Mouse (Mus musculus) forebrain, embryonic 11.5 days (tissue): ENCODE results near the gene Fry. TPM values are rescaled to one million over a fixed set of nuclear protein-coding genes. Genes with fewer than 3 reads are reported as not detected.

Experiments used
- ATAC-seq: fragments of 200-750 bp; cut with Nextera tagmentation; replicated peaks from 2 replicates; pipeline ENCODE4 v1.8.0; 2017; ENCODE audit warnings: moderate TSS enrichment; ENCODE audit not compliant: low FRiP score
- DNase-seq: peaks from one replicate; pipeline ENCODE4 v3.0.0-alpha.2; 2017; ENCODE audit warnings: low spot score
- H3K27ac ChIP-seq: fragments of 300-500 bp; sonication (generic); 2 replicates; pipeline ENCODE4 v1.5.1; 2014; ENCODE audit warnings: low read depth, low read length
- H3K27me3 ChIP-seq: fragments of 300-500 bp; sonication (generic); 2 replicates; pipeline ENCODE4 v1.6.1; 2014; ENCODE audit warnings: mild to moderate bottlenecking, low read length, mixed read lengths; ENCODE audit not compliant: control insufficient read depth, insufficient read depth
- H3K36me3 ChIP-seq: fragments of 300-500 bp; sonication (generic); 2 replicates; pipeline ENCODE4 v1.6.1; 2014; ENCODE audit warnings: mild to moderate bottlenecking, low read length, moderate library complexity, mixed read lengths; ENCODE audit not compliant: control insufficient read depth, insufficient read depth
- H3K4me1 ChIP-seq: fragments of 300-500 bp; sonication (generic); replicated peaks from 2 replicates; pipeline ENCODE4 v1.6.1; 2014; ENCODE audit warnings: low read length, mixed read lengths; ENCODE audit not compliant: control insufficient read depth, insufficient read depth
- H3K4me2 ChIP-seq: fragments of 300-500 bp; sonication (generic); 2 replicates; pipeline ENCODE4 v1.6.1; 2014; ENCODE audit warnings: low read depth, mild to moderate bottlenecking, low read length, moderate library complexity, mixed read lengths; ENCODE audit not compliant: severe bottlenecking
- H3K4me3 ChIP-seq: fragments of 300-500 bp; sonication (generic); 2 replicates; pipeline ENCODE4 v1.5.1; 2014; ENCODE audit warnings: low read depth, low read length
- H3K9ac ChIP-seq: fragments of 300-500 bp; sonication (generic); 2 replicates; pipeline ENCODE4 v1.6.1; 2014; ENCODE audit warnings: low read length
- H3K9me3 ChIP-seq: fragments of 300-500 bp; sonication (generic); 2 replicates; pipeline ENCODE4 v1.6.1; 2016; ENCODE audit warnings: low read length, mixed read lengths; ENCODE audit not compliant: control insufficient read depth
- WGBS: fragments of 180-500 bp; shearing (Covaris S2); extraction: QIAGEN DNeasy Blood & Tissue Kit; methylation state at CpG from one replicate; pipeline ENCODE4 v1.1.7; 2014; 5-methylcytosine and 5-hydroxymethylcytosine counted together
- polyA plus RNA-seq: library from polyadenylated mRNA; unstranded; fragments of >200 nt; fragmentation: Nextera tagmentation; extraction: Ambion mirVana; gene quantifications from 2 replicates; pipeline ENCODE4 v1.2.1, GENCODE M21; 2014

Fry gene
- polyA plus RNA-seq, 1 experiment from 2014 or later = 8.4 TPM

GRCm38 (mm10) chr5:150302996-150303395 is 184.6 kb downstream of the Fry start:
- no peak for ATAC-seq
- WGBS = 85% methylated on average over 5 of the region's 5 CpGs

GRCm38 (mm10) chr5:150306497-150306896 is 188.1 kb downstream of the Fry start:
- Histone ChIP-seq H3K4me2 (no peak overlapping the region), H3K36me3 (no peaks in the 10 kb centered on the region), H3K4me1 (no peaks in the 10 kb centered on the region), H3K27ac (no peak overlapping the region), H3K9ac (no peak overlapping the region), H3K9me3 (no peaks in the 10 kb centered on the region), H3K27me3 (no peaks in the 10 kb centered on the region), H3K4me3 (no peak overlapping the region)
- ATAC-seq (no peak), DNase-seq (no peak)
- WGBS = 87% methylated on average over 5 of the region's 5 CpGs

More at GRCm38 (mm10) chr5:150302996-150303395, 184.6 kb downstream of the Fry start:
- Histone ChIP-seq H3K4me1 (no peaks in the 10 kb centered on the region), H3K36me3 (no peaks in the 10 kb centered on the region), H3K4me3 (no peak overlapping the region), H3K4me2 (no peak overlapping the region), H3K27me3 (no peaks in the 10 kb centered on the region), H3K9ac (no peak overlapping the region), H3K9me3 (no peaks in the 10 kb centered on the region), H3K27ac (no peak overlapping the region)
- no peak for DNase-seq

DNA sequence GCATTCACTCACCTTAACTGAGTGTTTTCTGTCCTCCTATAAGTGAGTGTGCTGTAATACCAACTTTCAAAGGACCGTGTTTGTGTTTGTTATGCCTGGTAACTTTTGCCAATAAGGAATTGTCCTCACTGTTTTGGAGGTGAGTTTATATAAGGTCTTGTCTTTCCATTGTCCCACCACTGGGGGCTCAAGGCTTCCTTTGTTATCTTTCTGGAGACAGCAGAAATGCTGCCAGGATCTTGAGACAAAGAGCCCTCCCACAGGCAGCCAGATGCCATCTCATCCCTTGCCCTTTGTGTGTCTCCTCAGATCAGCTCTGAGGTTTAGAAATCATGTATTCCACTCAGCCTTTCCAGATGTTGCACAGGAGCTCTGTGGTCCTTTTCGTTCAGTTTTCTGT is 194.8 kb downstream of the Fry start:
- no peak overlapping the region for H3K9ac ChIP-seq
- no peak overlapping the region for H3K4me2 ChIP-seq
- H3K27me3 ChIP-seq = no peaks in the 10 kb centered on the region
- DNase-seq (no peak), ATAC-seq (no peak)
- H3K4me3 ChIP-seq = no peak overlapping the region
- WGBS = 70% methylated on average over 2 of the region's 2 CpGs
- H3K36me3 ChIP-seq = no peaks in the 10 kb centered on the region
- no peak overlapping the region for H3K27ac ChIP-seq
- H3K9me3 ChIP-seq = no peaks in the 10 kb centered on the region
- no peaks in the 10 kb centered on the region for H3K4me1 ChIP-seq

GRCm38 (mm10) chr5:150314582-150314981 is 196.1 kb downstream of the Fry start:
- ATAC-seq (no peak), DNase-seq (no peak)
- no peaks in the 10 kb centered on the region for H3K27me3 ChIP-seq
- H3K9me3 ChIP-seq = no peaks in the 10 kb centered on the region
- H3K36me3 ChIP-seq = no peaks in the 10 kb centered on the region
- no peak overlapping the region for H3K27ac ChIP-seq
- H3K4me1 ChIP-seq = no peaks in the 10 kb centered on the region
- 93% methylated on average over 6 of the region's 6 CpGs for WGBS
- no peak overlapping the region for H3K4me2 ChIP-seq
- no peak overlapping the region for H3K9ac ChIP-seq
- H3K4me3 ChIP-seq = no peak overlapping the region

DNA sequence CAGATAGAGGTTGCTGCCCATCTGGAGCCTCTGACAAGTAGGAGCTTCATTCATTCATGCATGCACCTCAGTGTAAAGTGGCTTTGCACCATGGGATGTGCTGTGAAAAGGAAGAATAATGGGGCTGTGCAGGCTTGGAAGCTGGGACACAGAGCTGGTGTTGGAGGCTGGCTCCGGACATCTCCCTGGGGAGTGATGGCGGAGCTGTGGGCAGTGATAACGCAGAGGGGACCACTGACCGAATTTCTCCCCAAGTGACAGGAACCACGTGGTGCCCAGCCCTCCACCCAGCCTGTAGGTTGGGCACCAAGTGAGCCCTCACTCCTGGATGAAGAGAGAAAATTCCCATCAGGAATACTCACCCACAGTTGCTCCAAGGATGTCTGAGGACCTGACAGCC is 207.0 kb downstream of the Fry start:
- Histone ChIP-seq H3K27ac (no peak overlapping the region), H3K9me3 (no peaks in the 10 kb centered on the region), H3K4me2 (no peak overlapping the region), H3K27me3 (no peaks in the 10 kb centered on the region), H3K9ac (no peak overlapping the region), H3K36me3 (no peaks in the 10 kb centered on the region), H3K4me3 (no peak overlapping the region), H3K4me1 (no peaks in the 10 kb centered on the region)
- ATAC-seq = no peak
- DNase-seq = no peak
- 78% methylated on average over 5 of the region's 5 CpGs for WGBS

DNA sequence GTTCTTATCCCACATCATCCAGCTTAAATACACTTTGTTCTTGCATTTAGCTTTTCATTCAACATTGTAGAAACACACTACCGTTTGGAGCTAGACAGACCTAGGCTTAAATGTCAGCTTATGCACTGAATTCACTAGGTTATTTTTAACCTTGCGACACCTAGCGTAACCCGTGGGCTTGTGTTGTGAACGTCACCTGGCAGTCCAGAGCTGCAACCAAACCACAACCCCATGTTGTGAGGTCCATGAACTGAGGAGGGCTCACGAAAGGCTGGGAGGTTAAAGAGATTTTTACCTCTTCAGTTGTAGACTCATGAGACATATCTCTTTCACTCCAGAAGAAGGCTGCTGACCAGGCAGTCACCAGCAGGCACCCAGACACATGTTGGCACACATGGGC is 210.2 kb downstream of the Fry start:
- Histone ChIP-seq H3K4me1 (no peaks in the 10 kb centered on the region), H3K4me3 (no peak overlapping the region), H3K27ac (no peak overlapping the region), H3K4me2 (no peak overlapping the region), H3K9me3 (no peaks in the 10 kb centered on the region), H3K27me3 (no peaks in the 10 kb centered on the region), H3K36me3 (no peaks in the 10 kb centered on the region), H3K9ac (no peak overlapping the region)
- WGBS = 93% methylated on average over 6 of the region's 6 CpGs
- ATAC-seq (no peak), DNase-seq (no peak)

DNA sequence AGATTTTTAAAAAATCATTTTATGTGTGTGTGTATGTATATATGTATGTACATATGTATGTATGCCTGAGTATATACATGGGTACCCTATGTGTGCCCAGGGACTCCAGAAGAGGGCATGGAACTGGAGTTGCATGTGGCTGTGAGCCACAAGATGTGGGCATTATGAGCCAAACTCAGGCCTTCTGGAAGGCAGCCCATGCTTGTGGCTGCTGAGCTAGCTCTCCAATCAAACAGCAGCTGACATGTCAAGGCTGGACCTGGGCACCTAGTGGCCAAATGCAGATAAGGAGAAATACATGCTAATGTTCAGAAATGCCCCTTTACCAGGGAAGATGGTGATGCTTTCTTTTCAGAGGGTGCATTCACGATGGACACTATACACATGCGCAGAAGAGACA is 213.4 kb downstream of the Fry start:
- 98% methylated on average over 2 of the region's 2 CpGs for WGBS
- ATAC-seq = no peak
- no peaks in the 10 kb centered on the region for H3K9me3 ChIP-seq

DNA sequence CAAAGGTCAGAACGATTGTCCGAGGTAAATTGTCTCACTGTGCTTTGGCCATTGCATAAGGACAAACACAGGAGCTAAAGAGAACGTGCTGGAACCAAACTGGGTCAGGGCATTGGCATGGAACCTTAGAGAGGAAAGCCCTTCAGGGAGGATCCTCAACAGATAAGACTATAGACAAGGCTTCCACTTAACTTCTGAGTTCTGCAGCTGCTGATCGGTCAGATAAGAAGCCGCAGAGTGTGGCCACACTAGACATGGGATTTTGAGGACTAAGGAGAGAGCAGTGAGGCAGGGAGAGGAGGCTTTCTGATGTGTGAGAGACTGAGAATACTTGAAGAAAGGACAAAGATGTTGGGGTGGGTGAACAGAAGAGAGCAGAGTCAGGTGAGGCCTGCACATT is 214.4 kb downstream of the Fry start:
- Histone ChIP-seq H3K9me3 (no peaks in the 10 kb centered on the region), H3K4me1 (no peaks in the 10 kb centered on the region), H3K36me3 (no peaks in the 10 kb centered on the region), H3K9ac (no peak overlapping the region), H3K27ac (no peak overlapping the region), H3K27me3 (no peaks in the 10 kb centered on the region), H3K4me3 (no peak overlapping the region), H3K4me2 (no peak overlapping the region)
- DNase-seq (no peak), ATAC-seq (no peak)
- 82% methylated on average over 5 of the region's 5 CpGs for WGBS

More for the DNA sequence above, 213.4 kb downstream of the Fry start:
- no peak overlapping the region for H3K4me2 ChIP-seq
- no peaks in the 10 kb centered on the region for H3K4me1 ChIP-seq
- no peak overlapping the region for H3K9ac ChIP-seq
- H3K27me3 ChIP-seq = no peaks in the 10 kb centered on the region
- no peak overlapping the region for H3K27ac ChIP-seq
- DNase-seq = no peak
- H3K36me3 ChIP-seq = no peaks in the 10 kb centered on the region
- H3K4me3 ChIP-seq = no peak overlapping the region

DNA sequence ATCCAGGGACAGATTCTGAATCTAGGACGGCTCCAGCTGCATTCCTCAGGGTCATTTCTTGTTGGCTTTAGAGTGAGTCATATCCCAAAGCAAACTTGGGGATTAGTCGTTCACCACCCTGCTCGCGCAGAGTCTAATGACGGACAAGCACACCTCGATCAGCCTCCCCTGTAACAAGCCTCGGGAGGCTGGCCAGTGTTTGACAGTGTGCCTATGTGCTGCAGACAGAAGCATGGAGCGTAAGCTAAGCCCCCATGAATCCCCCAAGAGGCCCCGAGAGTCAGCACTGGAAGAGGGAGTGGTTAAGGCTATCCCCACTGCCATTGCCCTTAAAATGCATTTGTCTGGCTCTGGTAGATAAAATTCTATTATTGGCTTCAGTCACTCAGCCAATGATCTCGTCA is 214.9 kb downstream of the Fry start:
- no peaks in the 10 kb centered on the region for H3K9me3 ChIP-seq
- H3K36me3 ChIP-seq = no peaks in the 10 kb centered on the region
- ATAC-seq = no peak
- no peaks in the 10 kb centered on the region for H3K27me3 ChIP-seq
- 77% methylated on average over 10 of the region's 10 CpGs for WGBS
- no peaks in the 10 kb centered on the region for H3K4me1 ChIP-seq
- H3K4me3 ChIP-seq = no peak overlapping the region
- H3K27ac ChIP-seq = no peak overlapping the region
- DNase-seq = no peak
- no peak overlapping the region for H3K4me2 ChIP-seq
- H3K9ac ChIP-seq = no peak overlapping the region
